In genomic region chr14:30716953-30717285, GRCm38 (mm10) we compare ENCODE assay signal across 8 mouse cellular contexts. TPM values are rescaled to one million over a fixed set of nuclear protein-coding genes. Genes with fewer than 3 reads are reported as not detected.
DNase-seq lines count a peak whose midpoint lies in the region; ATAC-seq lines count a peak whose summit lies in the region.

No protein-coding gene starts in this region.

- H3K4me1 ChIP-seq in stomach, embryonic 16.5 days (ENCODE audit: control insufficient read depth, insufficient read depth, low read length): peaks cover 8% of the 10 kb centered on the region

- H3K9me3 ChIP-seq in stomach, embryonic 16.5 days (replicated peaks; ENCODE audit: control insufficient read depth, low read length): no peaks in the 10 kb centered on the region

- H3K36me3 ChIP-seq in stomach, embryonic 16.5 days (ENCODE audit: control insufficient read depth, insufficient read depth, low read length): no peaks in the 10 kb centered on the region

- WGBS in stomach, embryonic 16.5 days: 14% methylated on average over 7 of the region's 7 CpGs

- H3K27ac ChIP-seq in stomach, embryonic 16.5 days (ENCODE audit: low read length): no peak overlapping the region

- peak overlapping the region; percentile 91 for H3K4me3 ChIP-seq in stomach, embryonic 16.5 days (replicated peaks; ENCODE audit: low read length)

- H3K9ac ChIP-seq in stomach, embryonic 16.5 days (ENCODE audit: low read length): peak overlapping the region; percentile 91

- ATAC-seq in stomach, embryonic 16.5 days (ENCODE audit: insufficient read depth, low FRiP score): no peak

- peak; percentile 36 for DNase-seq in thymus, postnatal 0 days (ENCODE audit: low spot score)
- no peak for DNase-seq in thymus, postnatal 4 days
- peak; percentile 14 for DNase-seq in embryo, embryonic 9.5 days (ENCODE audit: extremely low spot score)
- peak; percentile 60 for DNase-seq in induced T-regulatory cell, adult 2 months (ENCODE audit: low read depth)
- DNase-seq in lung, postnatal 25 days (ENCODE audit: low spot score): peak; percentile 20
- no peak for DNase-seq in layer of hippocampus, postnatal 25 days (ENCODE audit: extremely low spot score in 1 of 2, low spot score in 1 of 2)
- DNase-seq in layer of hippocampus, adult 9-11 months: no peak

- H3K4me2 ChIP-seq in stomach, embryonic 16.5 days (ENCODE audit: low read depth, low read length): peak overlapping the region; percentile 89

- peaks cover 8% of the 10 kb centered on the region for H3K27me3 ChIP-seq in stomach, embryonic 16.5 days (ENCODE audit: control insufficient read depth, insufficient read depth, low read length)

RNA-seq across cellular contexts. Expression of gene Sfmbt1, which starts 2.3 kb away (rescaled TPM):
- polyA plus RNA-seq in thymus, postnatal 0 days (2015; fragmentation: Nextera tagmentation; extraction: Ambion mirVana): 18.0 and 18.4 TPM in 2 replicates
- polyA plus RNA-seq in stomach, embryonic 16.5 days (2015; fragmentation: Nextera tagmentation; extraction: Ambion mirVana): 9.6 and 10.2 TPM in 2 replicates
- 10 to 100 TPM; 28.9 to 30.1 TPM for total RNA-seq in layer of hippocampus, postnatal 25 days (2021)

Comparison
In these comparisons a context has a peak if more than half of its experiments do, and no peak if none do; other contexts are left out.
1. DNase-seq: peak in thymus, postnatal 0 days (single experiment), embryo, embryonic 9.5 days (single experiment), induced T-regulatory cell, adult 2 months (single experiment) and lung, postnatal 25 days (single experiment); none in thymus, postnatal 4 days (single experiment), layer of hippocampus, postnatal 25 days (0 of 2) and layer of hippocampus, adult 9-11 months (single experiment).